Mouse (Mus musculus) spleen, adult 2 months (tissue): ENCODE measurements around the gene Leng8. TPM values are rescaled to one million over a fixed set of nuclear protein-coding genes. Genes with fewer than 3 reads are reported as not detected.
A peak's percentile ranks its signal among the peaks of the same experiment; 100 is the strongest.

Source experiments
- DNase-seq, 2 experiments: peaks; one replicate each; pipeline versions ENCODE4 v3.0.0 to v3.0.0-alpha.2; 2012 to 2021; ENCODE audit warnings: low spot score in 2 of 2, low read depth in 1 of 2
- H3K27ac ChIP-seq: fragments of 200-500 bp; 2 replicates; pipeline ENCODE4 v1.5.1; 2012; ENCODE audit warnings: low read length, inconsistent platforms; ENCODE audit not compliant: insufficient read depth
- H3K27me3 ChIP-seq: fragments of 200-500 bp; 2 replicates; pipeline ENCODE4 v1.6.1; 2012; ENCODE audit warnings: mild to moderate bottlenecking, moderate library complexity, low read length, inconsistent platforms; ENCODE audit not compliant: control insufficient read depth, insufficient read depth
- H3K36me3 ChIP-seq: fragments of 200-500 bp; 2 replicates; pipeline ENCODE4 v1.6.1; 2012; ENCODE audit warnings: mild to moderate bottlenecking, low read length, inconsistent platforms; ENCODE audit not compliant: control insufficient read depth, insufficient read depth
- H3K4me1 ChIP-seq: fragments of 200-500 bp; 2 replicates; pipeline ENCODE4 v1.6.1; 2011; ENCODE audit warnings: inconsistent platforms; ENCODE audit not compliant: control insufficient read depth, insufficient read depth, insufficient read length
- H3K4me3 ChIP-seq: fragments of 200-500 bp; 2 replicates; pipeline ENCODE4 v1.5.1; 2011; ENCODE audit warnings: mild to moderate bottlenecking, inconsistent platforms; ENCODE audit not compliant: insufficient read depth, insufficient read length; ENCODE audit errors: extremely low read depth
- CTCF ChIP-seq: fragments of 200-500 bp; IDR thresholded peaks from 2 replicates; pipeline ENCODE4 v1.5.1; 2011; ENCODE audit warnings: mild to moderate bottlenecking, inconsistent platforms; ENCODE audit not compliant: insufficient read depth, insufficient read length, insufficient replicate concordance; ENCODE audit errors: extremely low read depth
- POLR2A ChIP-seq: fragments of 200-500 bp; IDR thresholded peaks from 2 replicates; pipeline ENCODE4 v1.6.1; 2011; ENCODE audit warnings: low read depth, low read length, inconsistent platforms
- WGBS: fragments of 180-500 bp; shearing (Covaris S2); methylation state at CpG from one replicate; pipeline ENCODE4 v1.1.7; 2018; 5-methylcytosine and 5-hydroxymethylcytosine counted together
- polyA plus RNA-seq: library from polyadenylated mRNA; depleted of rRNA; stranded (reverse); fragments of >200 nt; gene quantifications from 2 replicates; pipeline ENCODE4 v1.2.3, GENCODE M21; 2012

The Leng8 gene
- polyA plus RNA-seq, 1 experiment: 420 TPM

GRCm38 (mm10) chr7:4119976-4120921, 16.6 kb upstream of the Leng8 start:
- TF ChIP-seq CTCF (no peak), POLR2A (no peak)
- no peak for DNase-seq
- no peak overlapping the region for H3K27ac ChIP-seq
- no peak overlapping the region for H3K4me3 ChIP-seq
- 41% methylated on average over 19 of the region's 19 CpGs for WGBS
- H3K36me3 ChIP-seq: no peaks in the 10 kb centered on the region
- no peaks in the 10 kb centered on the region; the same call in none of the 2 replicates for H3K4me1 ChIP-seq
- H3K27me3 ChIP-seq: peaks cover 10% of the 10 kb centered on the region

GRCm38 (mm10) chr7:4122076-4122768, 14.6 kb upstream of the Leng8 start:
- H3K4me3 ChIP-seq: no peak overlapping the region
- WGBS: 69% methylated on average over 11 of the region's 11 CpGs
- no peaks in the 10 kb centered on the region; the same call in none of the 2 replicates for H3K4me1 ChIP-seq
- TF ChIP-seq POLR2A (no peak), CTCF (no peak)
- peaks cover 10% of the 10 kb centered on the region for H3K27me3 ChIP-seq
- no peaks in the 10 kb centered on the region for H3K36me3 ChIP-seq
- H3K27ac ChIP-seq: no peak overlapping the region
- no peak for DNase-seq

DNA sequence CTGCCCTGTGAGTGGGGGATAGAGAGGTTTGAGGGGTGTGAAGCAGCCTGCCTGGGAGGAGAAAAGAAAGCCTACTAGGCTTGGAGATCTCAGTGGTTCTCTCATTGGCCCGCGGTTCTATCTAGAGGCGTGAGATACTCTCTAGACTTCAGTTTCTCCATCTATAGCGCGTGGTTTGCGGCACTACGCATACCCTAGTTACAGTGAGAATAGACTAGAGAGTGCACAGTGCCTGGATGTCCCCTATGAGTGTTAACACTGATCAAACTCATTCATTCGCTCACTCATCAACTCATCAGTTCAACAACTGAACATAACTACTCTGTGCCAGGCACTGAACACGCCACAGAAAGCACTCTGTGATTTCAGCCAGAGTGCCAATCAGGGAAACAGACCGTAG, 14.1 kb upstream of the Leng8 start:
- no peak overlapping the region for H3K27ac ChIP-seq
- DNase-seq: no peak
- H3K27me3 ChIP-seq: peaks cover 10% of the 10 kb centered on the region
- H3K4me1 ChIP-seq: no peaks in the 10 kb centered on the region; the same call in none of the 2 replicates
- 88% methylated on average over 10 of the region's 10 CpGs for WGBS
- H3K36me3 ChIP-seq: no peaks in the 10 kb centered on the region
- H3K4me3 ChIP-seq: no peak overlapping the region
- TF ChIP-seq POLR2A (no peak), CTCF (no peak)

GRCm38 (mm10) chr7:4123732-4124131, 13.1 kb upstream of the Leng8 start:
- Histone ChIP-seq H3K36me3 (no peaks in the 10 kb centered on the region), H3K27ac (no peak overlapping the region), H3K4me1 (no peaks in the 10 kb centered on the region; the same call in none of the 2 replicates), H3K27me3 (peaks cover 10% of the 10 kb centered on the region), H3K4me3 (no peak overlapping the region)
- WGBS: 84% methylated on average over 1 of the region's 1 CpGs
- TF ChIP-seq CTCF (no peak), POLR2A (no peak)
- no peak for DNase-seq

GRCm38 (mm10) chr7:4124315-4124759, 12.5 kb upstream of the Leng8 start:
- no peaks in the 10 kb centered on the region; the same call in none of the 2 replicates for H3K4me1 ChIP-seq
- no peak overlapping the region for H3K27ac ChIP-seq
- WGBS: 4% methylated on average over 10 of the region's 10 CpGs
- peak in 1 of 2 experiments; percentile 75 for DNase-seq
- H3K27me3 ChIP-seq: peaks cover 10% of the 10 kb centered on the region
- no peak overlapping the region for H3K4me3 ChIP-seq
- TF ChIP-seq POLR2A (no peak), CTCF (no peak)
- H3K36me3 ChIP-seq: no peaks in the 10 kb centered on the region

- TF ChIP-seq CTCF: no peak
- DNase-seq: no peak
- Histone ChIP-seq H3K4me3 (no peak overlapping the region), H3K36me3 (no peaks in the 10 kb centered on the region), H3K27me3 (peaks cover 5% of the 10 kb centered on the region), H3K27ac (no peak overlapping the region), H3K4me1 (no peaks in the 10 kb centered on the region; the same call in 1 of the 2 replicates)
- WGBS: 59% methylated on average over 5 of the region's 5 CpGs
Observed at GRCm38 (mm10) chr7:4124856-4125255, 12.0 kb upstream of the Leng8 start.

- H3K4me3 ChIP-seq: no peak overlapping the region
- TF ChIP-seq CTCF: no peak
- H3K27me3 ChIP-seq: peaks cover 2% of the 10 kb centered on the region; the same call in 1 of the 2 replicates
- DNase-seq: no peak
- no peak overlapping the region for H3K27ac ChIP-seq
- 48% methylated on average over 9 of the region's 9 CpGs for WGBS
- H3K36me3 ChIP-seq: no peaks in the 10 kb centered on the region
- H3K4me1 ChIP-seq: no peaks in the 10 kb centered on the region; the same call in 1 of the 2 replicates
Observed at GRCm38 (mm10) chr7:4125306-4125705, 11.5 kb upstream of the Leng8 start.
